Mouse (Mus musculus) bone marrow macrophage, adult 2 months (primary cell): ENCODE measurements at regions not wholly inside any gene's neighbourhood (a gene's known extent, or its start where the extent isn't known, plus 50 kb on each side); places are given as distances from the start of the nearest gene placed in this dataset.

Source experiments
- CTCF ChIP-seq: IDR thresholded peaks from 2 replicates; pipeline ENCODE4 v1.5.1; 2012; ENCODE audit warnings: low read depth, mild to moderate bottlenecking, low read length, moderate library complexity
- POLR2A ChIP-seq: IDR thresholded peaks from 2 replicates; pipeline ENCODE4 v1.6.1; 2012; ENCODE audit warnings: mild to moderate bottlenecking, low read depth, low read length, borderline replicate concordance

DNA sequence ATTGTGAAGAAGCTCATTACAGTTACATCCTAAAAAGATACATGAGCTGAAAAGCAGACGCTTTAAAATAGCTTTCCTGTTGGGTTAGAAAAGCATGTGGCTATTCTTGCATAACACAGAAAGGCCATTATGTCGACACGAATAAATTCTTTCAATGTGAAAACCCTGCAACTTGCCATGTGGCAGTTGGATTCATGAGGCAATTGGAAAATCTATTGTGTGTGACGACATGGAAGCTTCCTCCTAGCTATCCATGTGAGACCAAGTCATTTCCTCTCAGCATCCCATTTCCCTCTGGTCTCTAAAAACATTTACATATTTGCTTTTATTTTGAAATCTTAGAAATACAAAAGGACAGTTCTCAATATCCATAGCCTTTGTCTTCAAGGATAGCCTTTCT, 975.2 kb upstream of the B3galt2 start:
- no peak for TF ChIP-seq CTCF
- TF ChIP-seq POLR2A = no peak
